ENCODE assay signal across 9 mouse cellular contexts in the genomic region with DNA sequence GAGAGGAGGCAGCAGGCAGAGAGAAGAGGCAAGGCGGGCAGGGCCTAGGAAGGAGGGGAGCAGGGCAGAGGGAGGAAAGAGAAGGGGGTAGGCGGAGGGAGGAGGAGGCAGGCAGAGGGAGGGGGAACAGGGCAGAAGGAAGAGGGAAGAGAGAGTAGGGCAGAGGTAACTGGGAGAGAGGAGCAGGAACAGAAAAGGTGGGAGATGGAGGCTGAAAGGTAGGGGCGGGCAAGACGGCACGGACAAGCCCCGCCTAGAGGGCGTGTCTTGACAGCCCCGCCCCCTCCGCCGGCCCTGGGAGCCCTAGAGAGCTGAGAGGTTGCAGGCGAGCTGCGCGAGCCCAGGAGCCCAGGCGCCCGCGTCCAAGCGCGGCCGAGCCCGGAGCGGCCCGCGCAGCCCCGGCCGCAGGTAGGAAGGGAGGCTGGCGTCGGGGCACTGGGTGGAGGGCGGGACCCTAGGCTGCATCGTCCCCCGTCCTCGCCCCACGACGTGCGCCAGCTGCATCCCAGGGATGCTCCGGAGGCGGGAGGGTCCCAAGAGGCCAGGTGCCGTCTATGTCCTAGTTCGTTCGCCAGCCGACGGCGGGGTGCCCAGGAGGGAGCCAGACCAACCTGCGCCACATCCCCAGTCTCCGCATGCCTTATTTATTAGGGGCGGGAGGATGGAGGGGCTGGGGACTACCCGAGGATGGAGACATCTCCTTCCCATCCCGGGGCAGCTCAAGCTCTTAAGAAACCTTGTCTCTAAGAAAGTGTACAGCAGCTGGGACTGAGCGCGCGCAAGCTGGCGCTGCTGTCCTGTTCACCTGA. TPM values are rescaled to one million over a fixed set of nuclear protein-coding genes. Genes with fewer than 3 reads are reported as not detected.
DNase-seq lines count a peak whose midpoint lies in the region; ATAC-seq and TF ChIP-seq lines count a peak whose summit lies in the region.
"Had no signal": no experiment of that assay in that cellular context is flagged by ENCODE, and none has a peak within 500 bp of the region (broad histone marks: within the 10 kb centered on the region; RNA-seq: fewer than 3 reads in every experiment).

Gene Slc6a1 (plus strand): TSS at position 167 of the 809 bp plus-strand sequence.

- peak within 1 kb of the TSS; percentile 86 for H3K27ac ChIP-seq in forebrain, embryonic 16.5 days (ENCODE audit: low read length)
- no peak within 1 kb of the TSS for H3K27ac ChIP-seq in kidney, adult 2 months (ENCODE audit: insufficient read depth, low read depth, low read length)
- H3K27ac ChIP-seq in midbrain, embryonic 10.5 days (replicated peaks) = peak within 1 kb of the TSS; percentile 73
- no peak within 1 kb of the TSS for H3K27ac ChIP-seq in stomach, embryonic 14.5 days (ENCODE audit: low read length)

- H3K4me3 ChIP-seq in forebrain, embryonic 16.5 days (replicated peaks; ENCODE audit: low read length) = peak within 1 kb of the TSS; percentile 70
- no peak within 1 kb of the TSS for H3K4me3 ChIP-seq in kidney, adult 2 months (ENCODE audit: insufficient read depth, low read depth, low read length)
- H3K4me3 ChIP-seq in midbrain, embryonic 10.5 days = peak within 1 kb of the TSS; percentile 55
- 0 out of 2 replicates have a peak within 1 kb of the TSS, but pooled peaks have one; percentile 3 for H3K4me3 ChIP-seq in stomach, embryonic 14.5 days (ENCODE audit: low read depth, low read length)
- H3K4me3 ChIP-seq: erythroblast, embryonic 14.5 days had no signal

- peak within 1 kb of the TSS; percentile 64 for H3K4me2 ChIP-seq in forebrain, embryonic 16.5 days (ENCODE audit: low read length)
- no peak within 1 kb of the TSS; the same call in 1 of the 2 replicates for H3K4me2 ChIP-seq in stomach, embryonic 14.5 days (replicated peaks; ENCODE audit: low read depth, low read length)

- no peaks in the 10 kb centered on the region for H3K36me3 ChIP-seq in forebrain, embryonic 16.5 days (ENCODE audit: control insufficient read depth, insufficient read depth)
- no peaks in the 10 kb centered on the region for H3K36me3 ChIP-seq in kidney, adult 2 months (ENCODE audit: control insufficient read depth, insufficient read depth, low read length)
- H3K36me3 ChIP-seq in midbrain, embryonic 10.5 days = no peaks in the 10 kb centered on the region
- no peaks in the 10 kb centered on the region for H3K36me3 ChIP-seq in stomach, embryonic 14.5 days (ENCODE audit: control insufficient read depth, insufficient read depth, low read length)

- intact Hi-C loops in left cerebral cortex, postnatal 36 days (cut with DNase I) = loop anchor here (10.0 kb wide), 1 partner anchor 58 kb away; no protein-coding TSS in a partner anchor

- H3K27me3 ChIP-seq in forebrain, embryonic 16.5 days (replicated peaks; ENCODE audit: control insufficient read depth, insufficient read depth, low read length) = 0 out of 2 replicates have a peak, but pooled peaks cover 2% of the 10 kb centered on the region
- H3K27me3 ChIP-seq in kidney, adult 2 months (replicated peaks; ENCODE audit: control insufficient read depth, insufficient read depth, low read length) = no peaks in the 10 kb centered on the region
- H3K27me3 ChIP-seq in midbrain, embryonic 10.5 days (ENCODE audit: low read depth, poor library complexity, severe bottlenecking) = peaks cover 85% of the 10 kb centered on the region
- H3K27me3 ChIP-seq in stomach, embryonic 14.5 days (ENCODE audit: control insufficient read depth, insufficient read depth, low read length) = peaks cover 50% of the 10 kb centered on the region

- peak; percentile 94 for ATAC-seq in forebrain, embryonic 16.5 days
- peak; percentile 78; the same call in 1 of the 2 replicates for ATAC-seq in stomach, embryonic 14.5 days (ENCODE audit: insufficient number of reproducible peaks, insufficient read depth, low FRiP score, low read depth)
- ATAC-seq in erythroid progenitor cell, adult 5-6 weeks (replicated peaks; ENCODE audit: low FRiP score, poor library complexity, severe bottlenecking) = no peak

- TF ChIP-seq POLR2A in kidney, adult 2 months (IDR thresholded peaks at IDR 0.05; ENCODE audit: low read depth, low read length) = no peak

- no peak for TF ChIP-seq CTCF in kidney, adult 2 months (conservative IDR thresholded peaks at IDR 0.05; ENCODE audit: insufficient read depth, insufficient read length, low read depth, low read length)

- peaks cover 38% of the 10 kb centered on the region for H3K4me1 ChIP-seq in forebrain, embryonic 16.5 days (replicated peaks; ENCODE audit: control insufficient read depth, insufficient read depth, low read length)
- no peaks in the 10 kb centered on the region for H3K4me1 ChIP-seq in kidney, adult 2 months (ENCODE audit: control insufficient read depth, insufficient read depth, low read length)
- peaks cover 31% of the 10 kb centered on the region for H3K4me1 ChIP-seq in midbrain, embryonic 10.5 days
- H3K4me1 ChIP-seq in stomach, embryonic 14.5 days (ENCODE audit: control insufficient read depth, insufficient read depth, low read length) = no peaks in the 10 kb centered on the region

- WGBS in forebrain, embryonic 16.5 days = under 1% methylated on average over 50 of the region's 51 CpGs
- WGBS in kidney, adult 2 months = 3% methylated on average over 51 of the region's 51 CpGs
- WGBS in midbrain, embryonic 10.5 days = 2% methylated on average over 49 of the region's 51 CpGs
- WGBS in stomach, embryonic 14.5 days = 3% methylated on average over 36 of the region's 51 CpGs

- peak; percentile 84 for DNase-seq in R1 (ENCODE audit: low read depth, low spot score)
- DNase-seq in c-Kit-negative CD71-positive TER-119-positive erythroid progenitor cells, embryonic 14.5 days (ENCODE audit: low read depth, low spot score) = peak; percentile 3
- DNase-seq in kidney, adult 2 months = peak; percentile 15
- peak; percentile 52 to 62 for DNase-seq in left cerebral cortex, postnatal 36 days (ENCODE audit: low spot score in 2 of 2)
- peak; percentile 75 for DNase-seq in midbrain, embryonic 10.5 days (ENCODE audit: low spot score)

- H3K9ac ChIP-seq in forebrain, embryonic 16.5 days (replicated peaks; ENCODE audit: low read depth, low read length) = peak within 1 kb of the TSS; percentile 79
- H3K9ac ChIP-seq in stomach, embryonic 14.5 days (replicated peaks; ENCODE audit: low read depth, low read length) = no peak within 1 kb of the TSS

- H3K9me3 ChIP-seq in forebrain, embryonic 16.5 days (ENCODE audit: control insufficient read depth, low read length) = no peaks in the 10 kb centered on the region
- H3K9me3 ChIP-seq in midbrain, embryonic 10.5 days (replicated peaks) = no peaks in the 10 kb centered on the region
- H3K9me3 ChIP-seq in stomach, embryonic 14.5 days (ENCODE audit: control insufficient read depth, low read depth, low read length) = no peaks in the 10 kb centered on the region

RNA-seq across cellular contexts. Expression of gene Slc6a1, which starts in this region (rescaled TPM):
- 107 and 138 TPM in 2 replicates for polyA plus RNA-seq in forebrain, embryonic 16.5 days (2015; fragmentation: Nextera tagmentation; extraction: Ambion mirVana)
- polyA plus RNA-seq in kidney, adult 2 months (2012; rRNA removed) = 0.03 and 0.19 TPM in 2 replicates
- 100 to 1,000 TPM; 289 to 308 TPM for total RNA-seq in left cerebral cortex, postnatal 36 days (2021)
- 4.7 and 13.1 TPM in 2 replicates for polyA plus RNA-seq in midbrain, embryonic 10.5 days (2016; fragmentation: Nextera tagmentation; extraction: Ambion mirVana)
- not detected in 2 replicates for polyA plus RNA-seq in stomach, embryonic 14.5 days (2014; fragmentation: Nextera tagmentation; extraction: Ambion mirVana)
- 1.3 TPM in 1 of 2 replicates, not detected in the other for total RNA-seq in erythroid progenitor cell, adult 5-6 weeks (2015; ENCODE audit: low replicate concordance)
- total RNA-seq in erythroid progenitor cell, adult 5-6 weeks (2017; ENCODE audit: low replicate concordance) = not detected in 2 replicates
- polyA plus RNA-seq: erythroblast, embryonic 14.5 days had no signal

Comparison
In these comparisons a context has a peak if more than half of its experiments do, and no peak if none do; other contexts are left out.
1. RNA of gene Slc6a1 (total RNA-seq): 289 to 308 TPM in left cerebral cortex, postnatal 36 days; 1.3 TPM in erythroid progenitor cell, adult 5-6 weeks; every median in the first group is over 100 times any median in the second.
2. Peak in DNase-seq in kidney, adult 2 months; RNA of the gene not detected or under 1 TPM.
3. Peak in ATAC-seq and H3K4me3 ChIP-seq in stomach, embryonic 14.5 days; RNA of the gene not detected or under 1 TPM.
4. DNase-seq: peak in every context shown above with its lines; median percentile 84 in R1; 75 in midbrain, embryonic 10.5 days; 57 in left cerebral cortex, postnatal 36 days; 15 in kidney, adult 2 months; 3 in c-Kit-negative CD71-positive TER-119-positive erythroid progenitor cells, embryonic 14.5 days.
5. H3K27ac ChIP-seq: peak in forebrain, embryonic 16.5 days (single experiment) and midbrain, embryonic 10.5 days (single experiment); none in kidney, adult 2 months (single experiment) and stomach, embryonic 14.5 days (single experiment).